Mouse (Mus musculus): ENCODE results near the gene Kdm4d. TPM values are rescaled to one million over a fixed set of nuclear protein-coding genes. Genes with fewer than 3 reads are reported as not detected.
"Not testable (repeated sequence)": the region's sequence is repeated elsewhere in the genome, so short reads cannot be mapped to it uniquely, and the experiment has no call there.

Gene Kdm4d
- polyA plus RNA-seq, 1 experiment from 2014 or later = 0.18 TPM

GRCm38 (mm10) chr9:14463668-14464067, 36.6 kb downstream of the Kdm4d start:
- 61% methylated on average over 12 of the region's 12 CpGs for WGBS
- not testable (repeated sequence) for H3K9me3 ChIP-seq (ENCODE audit: control insufficient read depth, low read length); H3K36me3 ChIP-seq (ENCODE audit: control insufficient read depth, insufficient read depth, low read length); H3K27me3 ChIP-seq (replicated peaks; ENCODE audit: control insufficient read depth, insufficient read depth, low read length); H3K4me1 ChIP-seq (replicated peaks; ENCODE audit: control insufficient read depth, insufficient read depth, low read length); H3K4me2 ChIP-seq; H3K27ac ChIP-seq (ENCODE audit: low read depth, low read length); H3K4me3 ChIP-seq (ENCODE audit: low read depth, low read length); DNase-seq (ENCODE audit: low spot score); H3K9ac ChIP-seq (ENCODE audit: low read depth, low read length); ATAC-seq (replicated peaks; ENCODE audit: low FRiP score)

- not testable (repeated sequence) for DNase-seq (ENCODE audit: low spot score); H3K9me3 ChIP-seq (ENCODE audit: control insufficient read depth, low read length); H3K9ac ChIP-seq (ENCODE audit: low read depth, low read length); H3K4me1 ChIP-seq (replicated peaks; ENCODE audit: control insufficient read depth, insufficient read depth, low read length); H3K4me3 ChIP-seq (ENCODE audit: low read depth, low read length); H3K27me3 ChIP-seq (replicated peaks; ENCODE audit: control insufficient read depth, insufficient read depth, low read length); H3K36me3 ChIP-seq (ENCODE audit: control insufficient read depth, insufficient read depth, low read length); H3K27ac ChIP-seq (ENCODE audit: low read depth, low read length); ATAC-seq (replicated peaks; ENCODE audit: low FRiP score); H3K4me2 ChIP-seq
- 94% methylated on average over 1 of the region's 1 CpGs for WGBS
Observed at GRCm38 (mm10) chr9:14462536-14462935, 37.7 kb downstream of the Kdm4d start.

- no peak for DNase-seq (ENCODE audit: low spot score)
- 76% methylated on average over 3 of the region's 3 CpGs for WGBS
- no peaks in the 10 kb centered on the region for H3K27me3 ChIP-seq (replicated peaks; ENCODE audit: control insufficient read depth, insufficient read depth, low read length)
- no peak for ATAC-seq (replicated peaks; ENCODE audit: low FRiP score)
- H3K4me2 ChIP-seq = no peak overlapping the region
- H3K9me3 ChIP-seq (ENCODE audit: control insufficient read depth, low read length) = no peaks in the 10 kb centered on the region
- no peak overlapping the region for H3K27ac ChIP-seq (ENCODE audit: low read depth, low read length)
- H3K4me3 ChIP-seq (ENCODE audit: low read depth, low read length) = no peak overlapping the region
- H3K9ac ChIP-seq (ENCODE audit: low read depth, low read length) = no peak overlapping the region
- H3K36me3 ChIP-seq (ENCODE audit: control insufficient read depth, insufficient read depth, low read length) = no peaks in the 10 kb centered on the region
- H3K4me1 ChIP-seq (replicated peaks; ENCODE audit: control insufficient read depth, insufficient read depth, low read length) = no peaks in the 10 kb centered on the region
Observed at GRCm38 (mm10) chr9:14456320-14456719, 44.0 kb downstream of the Kdm4d start.

GRCm38 (mm10) chr9:14451120-14451519, 49.2 kb downstream of the Kdm4d start:
- not testable (repeated sequence) for ATAC-seq (replicated peaks; ENCODE audit: low FRiP score); DNase-seq (ENCODE audit: low spot score); H3K4me1 ChIP-seq (replicated peaks; ENCODE audit: control insufficient read depth, insufficient read depth, low read length); H3K9ac ChIP-seq (ENCODE audit: low read depth, low read length); H3K9me3 ChIP-seq (ENCODE audit: control insufficient read depth, low read length); H3K36me3 ChIP-seq (ENCODE audit: control insufficient read depth, insufficient read depth, low read length); H3K27ac ChIP-seq (ENCODE audit: low read depth, low read length); H3K4me3 ChIP-seq (ENCODE audit: low read depth, low read length); H3K27me3 ChIP-seq (replicated peaks; ENCODE audit: control insufficient read depth, insufficient read depth, low read length); H3K4me2 ChIP-seq
- 50% methylated on average over 8 of the region's 8 CpGs for WGBS

- H3K9me3 ChIP-seq (ENCODE audit: control insufficient read depth, low read length); H3K4me3 ChIP-seq (ENCODE audit: low read depth, low read length); H3K4me2 ChIP-seq; ATAC-seq (replicated peaks; ENCODE audit: low FRiP score); H3K4me1 ChIP-seq (replicated peaks; ENCODE audit: control insufficient read depth, insufficient read depth, low read length); H3K36me3 ChIP-seq (ENCODE audit: control insufficient read depth, insufficient read depth, low read length); DNase-seq (ENCODE audit: low spot score); H3K27ac ChIP-seq (ENCODE audit: low read depth, low read length); H3K9ac ChIP-seq (ENCODE audit: low read depth, low read length); H3K27me3 ChIP-seq (replicated peaks; ENCODE audit: control insufficient read depth, insufficient read depth, low read length): not testable (repeated sequence)
- 82% methylated on average over 2 of the region's 2 CpGs for WGBS
Observed at GRCm38 (mm10) chr9:14447086-14447485, 53.2 kb downstream of the Kdm4d start.

GRCm38 (mm10) chr9:14440347-14440746, 59.9 kb downstream of the Kdm4d start:
- Histone ChIP-seq H3K27ac (ENCODE audit: low read depth, low read length) (no peak overlapping the region), H3K4me3 (ENCODE audit: low read depth, low read length) (no peak overlapping the region), H3K36me3 (ENCODE audit: control insufficient read depth, insufficient read depth, low read length) (no peaks in the 10 kb centered on the region), H3K9ac (ENCODE audit: low read depth, low read length) (no peak overlapping the region), H3K9me3 (ENCODE audit: control insufficient read depth, low read length) (no peaks in the 10 kb centered on the region), H3K4me2 (no peak overlapping the region), H3K4me1 (replicated peaks; ENCODE audit: control insufficient read depth, insufficient read depth, low read length) (no peaks in the 10 kb centered on the region), H3K27me3 (replicated peaks; ENCODE audit: control insufficient read depth, insufficient read depth, low read length) (no peaks in the 10 kb centered on the region)
- 81% methylated on average over 1 of the region's 1 CpGs for WGBS
- ATAC-seq (replicated peaks; ENCODE audit: low FRiP score) (no peak), DNase-seq (ENCODE audit: low spot score) (no peak)

- Histone ChIP-seq H3K4me3 (ENCODE audit: low read depth, low read length) (no peak overlapping the region), H3K9ac (ENCODE audit: low read depth, low read length) (no peak overlapping the region), H3K9me3 (ENCODE audit: control insufficient read depth, low read length) (no peaks in the 10 kb centered on the region), H3K4me1 (replicated peaks; ENCODE audit: control insufficient read depth, insufficient read depth, low read length) (no peaks in the 10 kb centered on the region), H3K36me3 (ENCODE audit: control insufficient read depth, insufficient read depth, low read length) (no peaks in the 10 kb centered on the region), H3K27me3 (replicated peaks; ENCODE audit: control insufficient read depth, insufficient read depth, low read length) (no peaks in the 10 kb centered on the region), H3K4me2 (no peak overlapping the region), H3K27ac (ENCODE audit: low read depth, low read length) (no peak overlapping the region)
- no peak for ATAC-seq (replicated peaks; ENCODE audit: low FRiP score)
- WGBS = 57% methylated on average over 11 of the region's 11 CpGs
- DNase-seq (ENCODE audit: low spot score) = no peak
Observed at GRCm38 (mm10) chr9:14433252-14433939, 66.9 kb downstream of the Kdm4d start.

Other genes with a start within 250 kb of the Kdm4d start
- gene Sesn3, start 225.4 kb downstream of the Kdm4d start, polyA plus RNA-seq (2014; fragmentation: Nextera tagmentation; extraction: Ambion mirVana) = 4.0 and 5.6 TPM in 2 replicates
- gene Endod1, start 119.0 kb downstream of the Kdm4d start, polyA plus RNA-seq (2014; fragmentation: Nextera tagmentation; extraction: Ambion mirVana) = 19.4 and 20.3 TPM in 2 replicates
- gene Cwc15, start 135 bp upstream of the Kdm4d start, polyA plus RNA-seq (2014; fragmentation: Nextera tagmentation; extraction: Ambion mirVana) = 145 and 147 TPM in 2 replicates
- gene Amotl1, start 144.6 kb upstream of the Kdm4d start, polyA plus RNA-seq (2014; fragmentation: Nextera tagmentation; extraction: Ambion mirVana) = 8.5 and 9.5 TPM in 2 replicates
- gene Piwil4, start 240.3 kb upstream of the Kdm4d start, polyA plus RNA-seq (2014; fragmentation: Nextera tagmentation; extraction: Ambion mirVana) = 0.10 and 0.19 TPM in 2 replicates